Mouse (Mus musculus) midbrain, embryonic 14.5 days (tissue): ENCODE results near the gene Galk1. TPM values are rescaled to one million over a fixed set of nuclear protein-coding genes. Genes with fewer than 3 reads are reported as not detected.

Experiments
- ATAC-seq: fragments of 200-750 bp; cut with Nextera tagmentation; 2 replicates; pipeline ENCODE4 v1.8.0; 2017; ENCODE audit warnings: moderate number of reproducible peaks, moderate library complexity; ENCODE audit not compliant: low FRiP score, low TSS enrichment
- DNase-seq: peaks from one replicate; pipeline ENCODE4 v3.0.0-alpha.2; 2015
- H3K27ac ChIP-seq: fragments of 300-500 bp; sonication (generic); replicated peaks from 2 replicates; pipeline ENCODE4 v1.5.1; 2014; ENCODE audit warnings: mild to moderate bottlenecking, low read depth, low read length, moderate library complexity
- H3K27me3 ChIP-seq: fragments of 300-500 bp; sonication (generic); 2 replicates; pipeline ENCODE4 v1.6.1; 2014; ENCODE audit warnings: low read length, control low read depth, mixed read lengths; ENCODE audit not compliant: control insufficient read depth, insufficient read depth
- H3K36me3 ChIP-seq: fragments of 300-500 bp; sonication (generic); 2 replicates; pipeline ENCODE4 v1.6.1; 2014; ENCODE audit warnings: low read length, control low read depth; ENCODE audit not compliant: control insufficient read depth, insufficient read depth
- H3K4me1 ChIP-seq: fragments of 300-500 bp; sonication (generic); 2 replicates; pipeline ENCODE4 v1.6.1; 2014; ENCODE audit warnings: mild to moderate bottlenecking, antibody characterized with exemption, low read length, control low read depth; ENCODE audit not compliant: control insufficient read depth, insufficient read depth
- H3K4me2 ChIP-seq: fragments of 300-500 bp; sonication (generic); 2 replicates; pipeline ENCODE4 v1.6.1; 2014; ENCODE audit warnings: mild to moderate bottlenecking, low read length, moderate library complexity
- H3K4me3 ChIP-seq: fragments of 300-500 bp; sonication (generic); replicated peaks from 2 replicates; pipeline ENCODE4 v1.5.1; 2014; ENCODE audit warnings: low read depth, low read length
- H3K9ac ChIP-seq: fragments of 300-500 bp; sonication (generic); replicated peaks from 2 replicates; pipeline ENCODE4 v1.6.1; 2014; ENCODE audit warnings: mild to moderate bottlenecking, low read length, moderate library complexity
- H3K9me3 ChIP-seq: fragments of 300-500 bp; sonication (generic); 2 replicates; pipeline ENCODE4 v1.6.1; 2016; ENCODE audit warnings: low read length, control low read depth, mixed read lengths; ENCODE audit not compliant: control insufficient read depth
- whole genome bisulfite sequencing: fragments of 180-500 bp; shearing (Covaris S2); extraction: QIAGEN DNeasy Blood & Tissue Kit; methylation state at CpG from one replicate; pipeline ENCODE4 v1.1.7; 2014; 5-methylcytosine and 5-hydroxymethylcytosine counted together
- polyA plus RNA-seq: library from polyadenylated mRNA; unstranded; fragments of >200 nt; fragmentation: Nextera tagmentation; extraction: Ambion mirVana; gene quantifications from 2 replicates; pipeline ENCODE4 v1.2.1, GENCODE M21; 2014

The Galk1 gene
- polyA plus RNA-seq, 1 experiment from 2014 or later = 39.3 TPM

- Histone ChIP-seq H3K4me1 (no peaks in the 10 kb centered on the region), H3K9ac (no peak overlapping the region), H3K27me3 (no peaks in the 10 kb centered on the region), H3K27ac (no peak overlapping the region), H3K4me3 (no peak overlapping the region), H3K36me3 (peaks cover 79% of the 10 kb centered on the region), H3K4me2 (no peak overlapping the region), H3K9me3 (no peaks in the 10 kb centered on the region)
- DNase-seq = no peak
- ATAC-seq = no peak
- WGBS = 96% methylated on average over 9 of the region's 9 CpGs
Observed at GRCm38 (mm10) chr11:115962651-115963412, 49.7 kb downstream of the Galk1 start.

DNA sequence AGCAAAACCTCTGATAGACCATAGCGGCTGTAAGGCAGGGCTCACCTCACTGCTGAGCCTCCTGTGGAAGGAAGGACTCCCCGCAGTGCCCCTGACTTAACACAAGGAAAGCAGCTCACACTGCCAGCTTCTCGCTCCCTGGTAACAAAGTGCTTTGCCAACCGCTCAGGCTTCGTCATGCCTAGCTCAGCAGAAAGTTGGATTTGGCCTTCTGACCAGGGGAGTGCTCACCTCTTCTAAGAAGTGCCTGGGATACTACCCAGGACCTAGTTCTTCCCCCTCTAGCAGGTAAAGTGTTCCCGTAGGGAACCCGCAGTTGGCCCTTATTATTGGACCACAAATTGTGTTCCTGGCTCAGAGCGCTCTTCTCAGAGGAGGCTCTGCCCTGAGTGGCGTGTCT is 53.5 kb downstream of the Galk1 start:
- Histone ChIP-seq H3K9ac (no peak overlapping the region), H3K36me3 (peaks cover 72% of the 10 kb centered on the region), H3K9me3 (no peaks in the 10 kb centered on the region), H3K4me3 (no peak overlapping the region), H3K27ac (no peak overlapping the region), H3K27me3 (no peaks in the 10 kb centered on the region), H3K4me1 (no peaks in the 10 kb centered on the region), H3K4me2 (no peak overlapping the region)
- 95% methylated on average over 9 of the region's 9 CpGs for WGBS
- no peak for DNase-seq
- no peak for ATAC-seq

Other genes starting within 250 kb of the Galk1 start
- gene Tmem94, start 247.3 kb downstream of the Galk1 start, polyA plus RNA-seq = 15.2 and 20.9 TPM in 2 replicates
- gene Caskin2, start 199.1 kb downstream of the Galk1 start, polyA plus RNA-seq = 8.4 and 9.8 TPM in 2 replicates
- gene Tsen54, start 198.0 kb downstream of the Galk1 start, polyA plus RNA-seq = 17.2 and 20.5 TPM in 2 replicates
- 0.55 and 0.63 TPM in 2 replicates for gene Llgl2, start 188.7 kb downstream of the Galk1 start, polyA plus RNA-seq
- 0.15 TPM in 1 of 2 replicates, not detected in the other for gene Myo15b, start 154.3 kb downstream of the Galk1 start, polyA plus RNA-seq
- 0.46 and 1.1 TPM in 2 replicates for gene Smim5, start 112.8 kb downstream of the Galk1 start, polyA plus RNA-seq
- 0.22 and 0.31 TPM in 2 replicates for gene Smim6, start 100.7 kb downstream of the Galk1 start, polyA plus RNA-seq
- 48.4 and 49.9 TPM in 2 replicates for gene Sap30bp, start 79.4 kb downstream of the Galk1 start, polyA plus RNA-seq
- 18.0 and 18.4 TPM in 2 replicates for gene Recql5, start 79.2 kb downstream of the Galk1 start, polyA plus RNA-seq
- gene Itgb4, start 38.0 kb downstream of the Galk1 start, polyA plus RNA-seq = 0.43 and 0.68 TPM in 2 replicates
- 2,683 and 2,948 TPM in 2 replicates for gene H3f3b, start 15.2 kb upstream of the Galk1 start, polyA plus RNA-seq
- 26.5 and 33.0 TPM in 2 replicates for gene Unk, start 17.6 kb upstream of the Galk1 start, polyA plus RNA-seq
- 1.1 and 1.5 TPM in 2 replicates for gene Unc13d, start 65.2 kb upstream of the Galk1 start, polyA plus RNA-seq
- gene Wbp2, start 74.3 kb upstream of the Galk1 start, polyA plus RNA-seq = 152 and 160 TPM in 2 replicates
- gene Trim47, start 114.5 kb upstream of the Galk1 start, polyA plus RNA-seq = 5.2 and 5.3 TPM in 2 replicates
- 1.6 and 2.0 TPM in 2 replicates for gene Trim65, start 118.4 kb upstream of the Galk1 start, polyA plus RNA-seq
- gene Mrpl38, start 126.1 kb upstream of the Galk1 start, polyA plus RNA-seq = 72.5 and 81.4 TPM in 2 replicates
- gene Fbf1, start 155.4 kb upstream of the Galk1 start, polyA plus RNA-seq = 44.2 and 58.9 TPM in 2 replicates
- 77.0 and 97.9 TPM in 2 replicates for gene Ten1, start 186.1 kb upstream of the Galk1 start, polyA plus RNA-seq
- 50.5 and 68.3 TPM in 2 replicates for gene Acox1, start 186.3 kb upstream of the Galk1 start, polyA plus RNA-seq
- gene Evpl, start 225.4 kb upstream of the Galk1 start, polyA plus RNA-seq = 0.36 and 0.43 TPM in 2 replicates